Mouse (Mus musculus): ENCODE results near the gene 1700061G19Rik. TPM values are rescaled to one million over a fixed set of nuclear protein-coding genes. Genes with fewer than 3 reads are reported as not detected.
A peak's percentile ranks its signal among the peaks of the same experiment; 100 is the strongest.
"Not testable (repeated sequence)": the region's sequence is repeated elsewhere in the genome, so short reads cannot be mapped to it uniquely, and the experiment has no call there.

The 1700061G19Rik gene
- polyA plus RNA-seq, 1 experiment from 2014 or later = 0.12 TPM

DNA sequence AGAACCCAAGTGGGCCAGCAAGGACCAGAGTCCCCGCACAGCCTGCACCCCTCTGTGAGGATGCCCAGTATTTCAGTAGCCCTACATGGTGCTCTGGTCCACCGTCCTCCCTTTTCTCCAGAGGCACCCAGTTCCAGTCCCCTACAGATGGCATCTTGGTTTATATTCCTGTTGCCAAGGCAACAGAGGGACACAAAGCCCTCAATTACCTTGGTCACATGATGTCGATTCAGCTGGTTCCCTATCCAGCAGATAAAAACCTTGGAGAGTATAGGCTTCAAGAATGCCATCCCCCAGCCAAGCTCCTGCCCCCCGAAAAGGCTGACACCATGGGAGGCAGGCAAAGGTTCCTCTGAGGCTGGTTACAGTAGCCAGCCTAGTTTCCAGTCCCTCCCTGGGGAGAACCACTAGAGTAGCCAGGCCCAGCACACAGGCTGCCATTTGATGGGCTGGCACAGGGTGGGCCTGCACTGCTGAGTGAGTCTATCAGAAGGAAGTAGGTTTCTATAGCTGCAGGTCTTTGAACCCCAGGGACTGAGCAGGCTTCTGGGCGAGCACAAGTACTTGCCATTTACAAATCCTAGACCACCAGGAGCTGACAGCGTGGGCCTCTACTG is 21.3 kb downstream of the 1700061G19Rik start:
- Histone ChIP-seq H3K27ac (ENCODE audit: low read depth) (no peak overlapping the region), H3K4me1 (replicated peaks; ENCODE audit: control insufficient read depth, insufficient read depth, low read length) (no peaks in the 10 kb centered on the region), H3K27me3 (replicated peaks; ENCODE audit: control insufficient read depth, insufficient read depth, low read length) (no peaks in the 10 kb centered on the region), H3K9me3 (ENCODE audit: control insufficient read depth, low read length) (no peaks in the 10 kb centered on the region), H3K4me2 (ENCODE audit: low read length) (no peak overlapping the region), H3K36me3 (ENCODE audit: control insufficient read depth, insufficient read depth, low read length) (peaks cover 95% of the 10 kb centered on the region), H3K4me3 (ENCODE audit: low read depth, low read length) (no peak overlapping the region), H3K9ac (ENCODE audit: low read length) (no peak overlapping the region)
- no peak for ATAC-seq (replicated peaks; ENCODE audit: low FRiP score, low TSS enrichment, low read depth)
- DNase-seq (ENCODE audit: low spot score) = no peak
- WGBS = 88% methylated on average over 6 of the region's 6 CpGs

DNA sequence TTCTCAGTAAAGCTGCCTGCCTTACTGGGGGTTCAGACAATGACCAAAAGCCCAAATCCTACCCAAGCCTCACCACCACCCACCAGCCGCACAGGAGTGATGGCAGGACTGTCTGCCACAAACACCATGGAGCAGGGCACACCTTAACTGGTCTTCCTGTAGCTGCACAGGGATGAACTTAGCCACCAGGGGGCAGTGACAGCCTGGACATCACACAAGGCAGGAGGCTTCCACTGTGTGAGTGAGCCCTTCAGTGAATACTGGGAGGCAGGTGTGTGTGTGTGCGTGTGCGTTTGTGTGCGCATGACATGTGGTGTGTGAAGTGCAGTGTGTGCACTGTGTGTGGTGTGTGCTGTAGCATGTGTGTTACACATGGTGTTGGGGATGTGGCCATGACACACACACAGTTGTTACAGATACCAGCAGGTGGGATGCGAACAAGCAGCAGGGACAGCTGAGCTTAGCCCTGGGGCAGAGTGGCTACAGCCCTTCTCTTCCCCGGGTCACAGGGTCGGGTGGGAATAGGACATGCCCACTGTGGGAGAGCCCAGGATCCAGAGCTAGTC is 22.4 kb downstream of the 1700061G19Rik start:
- Histone ChIP-seq H3K4me2 (ENCODE audit: low read length) (no peak overlapping the region), H3K9me3 (ENCODE audit: control insufficient read depth, low read length) (no peaks in the 10 kb centered on the region), H3K27me3 (replicated peaks; ENCODE audit: control insufficient read depth, insufficient read depth, low read length) (no peaks in the 10 kb centered on the region), H3K27ac (ENCODE audit: low read depth) (no peak overlapping the region), H3K4me1 (replicated peaks; ENCODE audit: control insufficient read depth, insufficient read depth, low read length) (no peaks in the 10 kb centered on the region), H3K4me3 (ENCODE audit: low read depth, low read length) (no peak overlapping the region), H3K36me3 (ENCODE audit: control insufficient read depth, insufficient read depth, low read length) (peaks cover 95% of the 10 kb centered on the region), H3K9ac (ENCODE audit: low read length) (no peak overlapping the region)
- ATAC-seq (replicated peaks; ENCODE audit: low FRiP score, low TSS enrichment, low read depth) = peak; percentile 82
- peak; percentile 85 for DNase-seq (ENCODE audit: low spot score)
- WGBS = 80% methylated on average over 7 of the region's 7 CpGs

GRCm38 (mm10) chr17:56902698-56903097 is 27.4 kb downstream of the 1700061G19Rik start:
- H3K4me2 ChIP-seq (ENCODE audit: low read length) = no peak overlapping the region
- DNase-seq (ENCODE audit: low spot score) (no peak), ATAC-seq (replicated peaks; ENCODE audit: low FRiP score, low TSS enrichment, low read depth) (no peak)
- H3K36me3 ChIP-seq (ENCODE audit: control insufficient read depth, insufficient read depth, low read length) = peaks cover 86% of the 10 kb centered on the region
- no peak overlapping the region for H3K4me3 ChIP-seq (ENCODE audit: low read depth, low read length)
- H3K27ac ChIP-seq (ENCODE audit: low read depth) = no peak overlapping the region
- H3K9me3 ChIP-seq (ENCODE audit: control insufficient read depth, low read length) = no peaks in the 10 kb centered on the region
- H3K4me1 ChIP-seq (replicated peaks; ENCODE audit: control insufficient read depth, insufficient read depth, low read length) = no peaks in the 10 kb centered on the region
- no peaks in the 10 kb centered on the region for H3K27me3 ChIP-seq (replicated peaks; ENCODE audit: control insufficient read depth, insufficient read depth, low read length)
- H3K9ac ChIP-seq (ENCODE audit: low read length) = no peak overlapping the region
- WGBS = 91% methylated on average over 5 of the region's 5 CpGs

- DNase-seq (ENCODE audit: low spot score) = no peak
- H3K4me3 ChIP-seq (ENCODE audit: low read depth, low read length) = no peak overlapping the region
- no peaks in the 10 kb centered on the region for H3K27me3 ChIP-seq (replicated peaks; ENCODE audit: control insufficient read depth, insufficient read depth, low read length)
- H3K27ac ChIP-seq (ENCODE audit: low read depth) = no peak overlapping the region
- ATAC-seq (replicated peaks; ENCODE audit: low FRiP score, low TSS enrichment, low read depth) = no peak
- H3K4me2 ChIP-seq (ENCODE audit: low read length) = no peak overlapping the region
- 0 out of 2 replicates have a peak, but pooled peaks cover 3% of the 10 kb centered on the region for H3K4me1 ChIP-seq (replicated peaks; ENCODE audit: control insufficient read depth, insufficient read depth, low read length)
- H3K9me3 ChIP-seq (ENCODE audit: control insufficient read depth, low read length) = no peaks in the 10 kb centered on the region
- WGBS = 94% methylated on average over 3 of the region's 3 CpGs
- peaks cover 80% of the 10 kb centered on the region for H3K36me3 ChIP-seq (ENCODE audit: control insufficient read depth, insufficient read depth, low read length)
- H3K9ac ChIP-seq (ENCODE audit: low read length) = no peak overlapping the region
Measured at GRCm38 (mm10) chr17:56906166-56906565, 30.9 kb downstream of the 1700061G19Rik start.

- H3K4me1 ChIP-seq (replicated peaks; ENCODE audit: control insufficient read depth, insufficient read depth, low read length) = 0 out of 2 replicates have a peak, but pooled peaks cover 3% of the 10 kb centered on the region
- H3K27ac ChIP-seq (ENCODE audit: low read depth) = no peak overlapping the region
- 84% methylated on average over 5 of the region's 5 CpGs for WGBS
- no peaks in the 10 kb centered on the region for H3K9me3 ChIP-seq (ENCODE audit: control insufficient read depth, low read length)
- DNase-seq (ENCODE audit: low spot score) (no peak), ATAC-seq (replicated peaks; ENCODE audit: low FRiP score, low TSS enrichment, low read depth) (no peak)
- H3K4me3 ChIP-seq (ENCODE audit: low read depth, low read length) = no peak overlapping the region
- no peak overlapping the region for H3K4me2 ChIP-seq (ENCODE audit: low read length)
- no peaks in the 10 kb centered on the region for H3K27me3 ChIP-seq (replicated peaks; ENCODE audit: control insufficient read depth, insufficient read depth, low read length)
- peaks cover 76% of the 10 kb centered on the region for H3K36me3 ChIP-seq (ENCODE audit: control insufficient read depth, insufficient read depth, low read length)
- no peak overlapping the region for H3K9ac ChIP-seq (ENCODE audit: low read length)
Measured at GRCm38 (mm10) chr17:56907096-56907495, 31.8 kb downstream of the 1700061G19Rik start.

DNA sequence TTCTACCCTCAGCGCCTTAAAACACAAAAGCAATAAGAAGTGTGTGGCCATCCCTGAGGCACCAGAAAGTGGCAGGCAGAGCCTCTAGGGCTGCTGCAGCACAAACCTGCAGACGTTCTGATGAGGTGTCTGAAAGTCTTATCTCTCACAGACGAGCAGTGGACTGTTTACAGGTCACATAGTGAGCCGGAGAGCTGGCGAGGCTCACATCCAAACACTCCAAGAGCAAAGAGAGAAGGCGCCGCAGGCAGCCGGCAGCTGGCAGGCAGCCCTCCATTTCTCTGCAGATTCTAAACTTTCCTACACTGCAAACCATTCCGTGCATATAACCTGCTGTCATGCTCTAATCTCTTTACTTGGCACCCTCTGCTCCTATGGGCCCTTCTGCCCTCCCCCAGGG is 32.6 kb downstream of the 1700061G19Rik start:
- no peaks in the 10 kb centered on the region for H3K9me3 ChIP-seq (ENCODE audit: control insufficient read depth, low read length)
- H3K36me3 ChIP-seq (ENCODE audit: control insufficient read depth, insufficient read depth, low read length) = peaks cover 75% of the 10 kb centered on the region
- no peak overlapping the region for H3K4me3 ChIP-seq (ENCODE audit: low read depth, low read length)
- H3K9ac ChIP-seq (ENCODE audit: low read length) = no peak overlapping the region
- DNase-seq (ENCODE audit: low spot score) (no peak), ATAC-seq (replicated peaks; ENCODE audit: low FRiP score, low TSS enrichment, low read depth) (no peak)
- H3K4me2 ChIP-seq (ENCODE audit: low read length) = no peak overlapping the region
- H3K27me3 ChIP-seq (replicated peaks; ENCODE audit: control insufficient read depth, insufficient read depth, low read length) = no peaks in the 10 kb centered on the region
- H3K4me1 ChIP-seq (replicated peaks; ENCODE audit: control insufficient read depth, insufficient read depth, low read length) = 0 out of 2 replicates have a peak, but pooled peaks cover 3% of the 10 kb centered on the region
- 34% methylated on average over 9 of the region's 9 CpGs for WGBS
- no peak overlapping the region for H3K27ac ChIP-seq (ENCODE audit: low read depth)

GRCm38 (mm10) chr17:56909764-56910163 is 34.5 kb downstream of the 1700061G19Rik start:
- H3K9ac ChIP-seq (ENCODE audit: low read length); H3K27ac ChIP-seq (ENCODE audit: low read depth); H3K27me3 ChIP-seq (replicated peaks; ENCODE audit: control insufficient read depth, insufficient read depth, low read length); H3K4me3 ChIP-seq (ENCODE audit: low read depth, low read length); H3K9me3 ChIP-seq (ENCODE audit: control insufficient read depth, low read length); DNase-seq (ENCODE audit: low spot score); H3K4me1 ChIP-seq (replicated peaks; ENCODE audit: control insufficient read depth, insufficient read depth, low read length); ATAC-seq (replicated peaks; ENCODE audit: low FRiP score, low TSS enrichment, low read depth); H3K4me2 ChIP-seq (ENCODE audit: low read length): not testable (repeated sequence)
- H3K36me3 ChIP-seq (ENCODE audit: control insufficient read depth, insufficient read depth, low read length) = peaks cover 74% of the 10 kb centered on the region
- WGBS = 93% methylated on average over 2 of the region's 2 CpGs

- Histone ChIP-seq H3K4me3 (ENCODE audit: low read depth, low read length) (no peak overlapping the region), H3K4me2 (ENCODE audit: low read length) (no peak overlapping the region), H3K27ac (ENCODE audit: low read depth) (no peak overlapping the region), H3K9me3 (ENCODE audit: control insufficient read depth, low read length) (no peaks in the 10 kb centered on the region), H3K9ac (ENCODE audit: low read length) (no peak overlapping the region), H3K36me3 (ENCODE audit: control insufficient read depth, insufficient read depth, low read length) (peaks cover 76% of the 10 kb centered on the region), H3K27me3 (replicated peaks; ENCODE audit: control insufficient read depth, insufficient read depth, low read length) (no peaks in the 10 kb centered on the region), H3K4me1 (replicated peaks; ENCODE audit: control insufficient read depth, insufficient read depth, low read length) (0 out of 2 replicates have a peak, but pooled peaks cover 1% of the 10 kb centered on the region)
- ATAC-seq (replicated peaks; ENCODE audit: low FRiP score, low TSS enrichment, low read depth) = no peak
- no peak for DNase-seq (ENCODE audit: low spot score)
- WGBS = 89% methylated on average over 3 of the region's 3 CpGs
Measured at GRCm38 (mm10) chr17:56913023-56913422, 37.7 kb downstream of the 1700061G19Rik start.

GRCm38 (mm10) chr17:56913444-56913843 is 38.2 kb downstream of the 1700061G19Rik start:
- Histone ChIP-seq H3K27ac (ENCODE audit: low read depth) (no peak overlapping the region), H3K27me3 (replicated peaks; ENCODE audit: control insufficient read depth, insufficient read depth, low read length) (no peaks in the 10 kb centered on the region), H3K4me1 (replicated peaks; ENCODE audit: control insufficient read depth, insufficient read depth, low read length) (no peaks in the 10 kb centered on the region), H3K9ac (ENCODE audit: low read length) (no peak overlapping the region), H3K36me3 (ENCODE audit: control insufficient read depth, insufficient read depth, low read length) (peaks cover 74% of the 10 kb centered on the region), H3K9me3 (ENCODE audit: control insufficient read depth, low read length) (no peaks in the 10 kb centered on the region), H3K4me2 (ENCODE audit: low read length) (no peak overlapping the region), H3K4me3 (ENCODE audit: low read depth, low read length) (no peak overlapping the region)
- ATAC-seq (replicated peaks; ENCODE audit: low FRiP score, low TSS enrichment, low read depth) (no peak), DNase-seq (ENCODE audit: low spot score) (no peak)

Measured in intestine, embryonic 14.5 days (tissue).